9 mouse cellular contexts compared by ENCODE assay signal in genomic region chr7:25385850-25386555, GRCm38 (mm10). TPM values are rescaled to one million over a fixed set of nuclear protein-coding genes. Genes with fewer than 3 reads are reported as not detected.
DNase-seq lines count a peak whose midpoint lies in the region; ATAC-seq and TF ChIP-seq lines count a peak whose summit lies in the region.
"Had no signal": no experiment of that assay in that cellular context is flagged by ENCODE, and none has a peak within 500 bp of the region (broad histone marks: within the 10 kb centered on the region; RNA-seq: fewer than 3 reads in every experiment).

No protein-coding gene starts in this region.

- ATAC-seq in hindbrain, postnatal 0 days: peak; percentile 17; the same call in 1 of the 2 replicates
- ATAC-seq in frontal cortex, adult (ENCODE audit: low TSS enrichment): no peak

- peak overlapping the region; percentile 73 for H3K27ac ChIP-seq in hindbrain, postnatal 0 days

- intact Hi-C loops in left cerebral cortex, postnatal 14 days (cut with DNase I): no loop called here

- H3K27me3 ChIP-seq in hindbrain, postnatal 0 days (ENCODE audit: insufficient read depth, low read length): no peaks in the 10 kb centered on the region

- peak; percentile 48 to 65 for DNase-seq in left cerebral cortex, postnatal 14 days (ENCODE audit: low spot score in 2 of 2)
- no peak for DNase-seq in left cerebral cortex, adult 9 months (ENCODE audit: low spot score in 2 of 2)
- DNase-seq in adrenal gland, adult 18-20 months (ENCODE audit: low spot score in 2 of 2): peak; percentile 85 to 87
- peak; percentile 61 for DNase-seq in fibroblast of lung, adult 2 months (ENCODE audit: low read depth)
- DNase-seq in hindbrain, postnatal 0 days (ENCODE audit: low spot score): peak; percentile 67
- DNase-seq in lung, adult 2 months: peak; percentile 80
- DNase-seq in spleen, adult 12 weeks (ENCODE audit: low spot score): peak; percentile 44

- no peak overlapping the region for H3K4me3 ChIP-seq in hindbrain, postnatal 0 days (ENCODE audit: low read length)
- no peak overlapping the region for H3K4me3 ChIP-seq in lung, adult 2 months (replicated peaks; ENCODE audit: extremely low read depth, low read depth, low read length)

- no peaks in the 10 kb centered on the region for H3K9me3 ChIP-seq in hindbrain, postnatal 0 days (ENCODE audit: low read length)

- H3K36me3 ChIP-seq in hindbrain, postnatal 0 days (ENCODE audit: insufficient read depth, low read length): peaks cover 33% of the 10 kb centered on the region

- TF ChIP-seq CTCF in hindbrain, postnatal 0 days (IDR thresholded peaks at IDR 0.05; ENCODE audit: low read depth): no peak
- TF ChIP-seq CTCF in lung, adult 2 months (IDR thresholded peaks at IDR 0.05; ENCODE audit: insufficient read depth, low read length): no peak

- TF ChIP-seq POLR2A in lung, adult 2 months (IDR thresholded peaks at IDR 0.05; ENCODE audit: borderline replicate concordance, extremely low read depth, low read depth, low read length): peak; percentile 31; the same call in 1 of the 2 replicates

- 63% methylated on average over 12 of the region's 12 CpGs for WGBS in hindbrain, postnatal 0 days
- WGBS in lung, adult 2 months: 35% methylated on average over 12 of the region's 12 CpGs

- H3K4me1 ChIP-seq in hindbrain, postnatal 0 days (ENCODE audit: insufficient read depth, low read length): 0 out of 2 replicates have a peak, but pooled peaks cover 5% of the 10 kb centered on the region
- peaks cover 24% of the 10 kb centered on the region for H3K4me1 ChIP-seq in lung, adult 2 months (ENCODE audit: control insufficient read depth, insufficient read depth, low read length)

- H3K4me2 ChIP-seq in hindbrain, postnatal 0 days (ENCODE audit: low read depth, low read length): no peak overlapping the region

- H3K9ac ChIP-seq in hindbrain, postnatal 0 days (replicated peaks; ENCODE audit: low read length): peak overlapping the region; percentile 4; the same call in 1 of the 2 replicates

RNA-seq across cellular contexts. Expression of gene Lipe, which starts 12.5 kb away (rescaled TPM):
- total RNA-seq in left cerebral cortex, postnatal 14 days (2021): 1 to 10 TPM; 5.6 to 6.3 TPM
- 100 to 1,000 TPM; 332 to 738 TPM for total RNA-seq in adrenal gland, adult 18-20 months (2021)
- 9.6 and 18.7 TPM in 2 replicates for total RNA-seq in hindbrain, postnatal 0 days (2014; rRNA removed)
- 7.8 and 9.1 TPM in 2 replicates for polyA plus RNA-seq in hindbrain, postnatal 0 days (2015; fragmentation: Nextera tagmentation; extraction: Ambion mirVana)
- polyA plus RNA-seq in lung, adult 2 months (2012; rRNA removed): 90.2 and 103 TPM in 2 replicates

RNA-seq across cellular contexts. Expression of gene Cnfn, which starts 16.5 kb away (rescaled TPM):
- total RNA-seq in left cerebral cortex, postnatal 14 days (2021): not detected
- not detected for total RNA-seq in adrenal gland, adult 18-20 months (2021)
- total RNA-seq in hindbrain, postnatal 0 days (2014; rRNA removed): not detected in 2 replicates
- 0.30 and 0.89 TPM in 2 replicates for polyA plus RNA-seq in hindbrain, postnatal 0 days (2015; fragmentation: Nextera tagmentation; extraction: Ambion mirVana)
- 0.53 and 1,347 TPM in 2 replicates for polyA plus RNA-seq in lung, adult 2 months (2012; rRNA removed)
- polyA plus RNA-seq: neural tube, embryonic 11.5 days had no signal

RNA-seq across cellular contexts. Expression of gene Cxcl17, which starts 26.7 kb away (rescaled TPM):
- total RNA-seq in left cerebral cortex, postnatal 14 days (2021): not detected
- not detected for total RNA-seq in adrenal gland, adult 18-20 months (2021)
- total RNA-seq in hindbrain, postnatal 0 days (2014; rRNA removed): not detected in 2 replicates
- 0.66 and 0.82 TPM in 2 replicates for polyA plus RNA-seq in hindbrain, postnatal 0 days (2015; fragmentation: Nextera tagmentation; extraction: Ambion mirVana)
- polyA plus RNA-seq in lung, adult 2 months (2012; rRNA removed): 41.1 and 48.0 TPM in 2 replicates
- polyA plus RNA-seq: neural tube, embryonic 11.5 days had no signal

Comparison
In these comparisons a context has a peak if more than half of its experiments do, and no peak if none do; other contexts are left out.
1. DNase-seq: peak in left cerebral cortex, postnatal 14 days (2 of 2), adrenal gland, adult 18-20 months (2 of 2), fibroblast of lung, adult 2 months (single experiment), hindbrain, postnatal 0 days (single experiment), lung, adult 2 months (single experiment) and spleen, adult 12 weeks (single experiment); none in left cerebral cortex, adult 9 months (0 of 2).
2. RNA of gene Lipe, which starts 12.5 kb away (total RNA-seq): 332 to 738 TPM in adrenal gland, adult 18-20 months; 9.6 to 18.7 TPM in hindbrain, postnatal 0 days and 5.6 to 6.3 TPM in left cerebral cortex, postnatal 14 days; every median in the first group is over 10 times any median in the second.